Mouse (Mus musculus) midbrain, embryonic 11.5 days (tissue): ENCODE measurements at regions not wholly inside any gene's neighbourhood (a gene's known extent, or its start where the extent isn't known, plus 50 kb on each side); places are given as distances from the start of the nearest gene placed in this dataset.
A peak's percentile ranks its signal among the peaks of the same experiment; 100 is the strongest.

ENCODE experiments used
- ATAC-seq: fragments of 200-750 bp; cut with Nextera tagmentation; 2 replicates; pipeline ENCODE4 v1.8.0; 2017; ENCODE audit warnings: moderate TSS enrichment, moderate library complexity; ENCODE audit not compliant: low FRiP score
- DNase-seq: peaks from one replicate; pipeline ENCODE4 v3.0.0; 2015; ENCODE audit warnings: low spot score; ENCODE audit errors: missing footprints
- H3K27ac ChIP-seq: fragments of 300-500 bp; sonication (generic); 2 replicates; pipeline ENCODE4 v1.5.1; 2014; ENCODE audit warnings: low read depth, low read length
- H3K27me3 ChIP-seq: fragments of 300-500 bp; sonication (generic); 2 replicates; pipeline ENCODE4 v1.6.1; 2014; ENCODE audit warnings: mild to moderate bottlenecking, low read length, moderate library complexity, mixed read lengths; ENCODE audit not compliant: control insufficient read depth, insufficient read depth
- H3K36me3 ChIP-seq: fragments of 300-500 bp; sonication (generic); 2 replicates; pipeline ENCODE4 v1.6.1; 2014; ENCODE audit warnings: mild to moderate bottlenecking, low read length, moderate library complexity, mixed read lengths; ENCODE audit not compliant: control insufficient read depth, insufficient read depth
- H3K4me1 ChIP-seq: fragments of 300-500 bp; sonication (generic); 2 replicates; pipeline ENCODE4 v1.6.1; 2014; ENCODE audit warnings: low read length; ENCODE audit not compliant: control insufficient read depth, insufficient read depth
- H3K4me2 ChIP-seq: fragments of 300-500 bp; sonication (generic); 2 replicates; pipeline ENCODE4 v1.6.1; 2014; ENCODE audit warnings: mild to moderate bottlenecking, moderate library complexity
- H3K4me3 ChIP-seq: fragments of 300-500 bp; sonication (generic); 2 replicates; pipeline ENCODE4 v1.5.1; 2014; ENCODE audit warnings: low read depth, low read length
- H3K9ac ChIP-seq: fragments of 300-500 bp; sonication (generic); 2 replicates; pipeline ENCODE4 v1.6.1; 2014; ENCODE audit warnings: low read length
- H3K9me3 ChIP-seq: fragments of 300-500 bp; sonication (generic); 2 replicates; pipeline ENCODE4 v1.6.1; 2016; ENCODE audit warnings: low read length; ENCODE audit not compliant: control insufficient read depth
- WGBS: fragments of 180-500 bp; shearing (Covaris S2); extraction: QIAGEN DNeasy Blood & Tissue Kit; methylation state at CpG from one replicate; pipeline ENCODE4 v1.1.7; 2014; 5-methylcytosine and 5-hydroxymethylcytosine counted together

DNA sequence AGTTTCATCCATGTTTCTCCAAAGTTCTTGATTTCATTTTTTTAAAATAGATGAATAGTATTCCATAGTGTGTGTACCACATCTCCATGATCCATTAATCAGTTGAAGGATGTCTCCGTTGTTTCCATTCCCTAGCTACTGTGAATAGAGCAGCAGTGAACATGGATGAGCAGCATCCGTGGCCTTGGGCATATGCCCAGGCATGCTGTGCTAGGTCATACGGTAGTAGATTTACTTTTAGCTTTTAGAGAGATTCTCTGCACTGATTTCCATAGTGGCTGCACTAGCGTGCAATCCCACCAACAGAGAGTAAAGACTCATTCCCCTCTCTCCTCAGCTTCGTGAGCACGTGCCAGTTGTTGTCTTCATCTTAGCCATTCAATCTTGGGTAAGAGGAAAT is 263.0 kb upstream of the Slc30a5 start:
- no peaks in the 10 kb centered on the region for H3K9me3 ChIP-seq
- no peaks in the 10 kb centered on the region for H3K4me1 ChIP-seq
- DNase-seq (no peak), ATAC-seq (no peak)
- H3K4me2 ChIP-seq = no peak overlapping the region
- H3K4me3 ChIP-seq = no peak overlapping the region
- H3K9ac ChIP-seq = no peak overlapping the region
- 85% methylated on average over 6 of the region's 6 CpGs for WGBS
- H3K36me3 ChIP-seq = no peaks in the 10 kb centered on the region
- H3K27me3 ChIP-seq = no peaks in the 10 kb centered on the region
- no peak overlapping the region for H3K27ac ChIP-seq

DNA sequence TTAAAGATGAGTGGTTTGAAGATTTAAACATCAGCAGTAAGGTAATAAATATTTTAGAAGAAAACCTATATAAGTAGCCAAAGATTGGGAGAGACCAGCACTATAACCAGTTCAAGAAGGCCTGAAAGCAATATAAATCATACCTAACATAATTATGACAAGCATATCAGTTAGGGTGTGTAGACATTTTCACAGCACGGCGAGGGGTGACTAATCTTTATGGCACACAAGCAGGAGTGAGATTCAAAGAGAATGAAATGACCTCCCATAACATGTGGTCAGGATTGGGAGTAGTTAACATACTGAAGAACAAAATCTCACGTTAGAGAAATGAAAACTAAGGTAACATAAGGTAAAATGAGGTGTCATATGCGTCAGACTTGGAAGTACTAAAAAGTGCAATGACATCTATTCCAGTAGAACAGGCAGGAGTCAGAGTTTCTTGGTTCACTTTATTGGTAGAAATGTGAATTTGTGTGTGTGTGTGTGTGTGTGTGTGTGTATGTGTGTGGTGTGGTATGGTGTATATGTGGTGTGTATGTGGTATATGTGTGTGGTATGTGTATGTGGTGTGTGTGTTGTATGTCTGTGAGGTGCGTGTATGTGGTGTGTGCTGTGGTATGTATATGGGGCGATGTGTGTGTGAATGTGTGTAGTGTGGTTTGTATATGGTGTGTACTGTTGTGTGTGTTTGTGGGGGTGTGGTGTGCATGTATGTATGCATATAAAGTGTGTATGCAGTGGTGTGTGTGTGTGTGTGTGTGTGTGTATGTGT is 262.0 kb upstream of the Slc30a5 start:
- no peak overlapping the region for H3K27ac ChIP-seq
- H3K4me1 ChIP-seq = no peaks in the 10 kb centered on the region
- no peak for DNase-seq
- H3K9me3 ChIP-seq = no peaks in the 10 kb centered on the region
- ATAC-seq = no peak
- WGBS = 93% methylated on average over 6 of the region's 6 CpGs
- H3K9ac ChIP-seq = no peak overlapping the region
- H3K4me3 ChIP-seq = no peak overlapping the region
- no peaks in the 10 kb centered on the region for H3K36me3 ChIP-seq
- no peaks in the 10 kb centered on the region for H3K27me3 ChIP-seq
- H3K4me2 ChIP-seq = no peak overlapping the region

DNA sequence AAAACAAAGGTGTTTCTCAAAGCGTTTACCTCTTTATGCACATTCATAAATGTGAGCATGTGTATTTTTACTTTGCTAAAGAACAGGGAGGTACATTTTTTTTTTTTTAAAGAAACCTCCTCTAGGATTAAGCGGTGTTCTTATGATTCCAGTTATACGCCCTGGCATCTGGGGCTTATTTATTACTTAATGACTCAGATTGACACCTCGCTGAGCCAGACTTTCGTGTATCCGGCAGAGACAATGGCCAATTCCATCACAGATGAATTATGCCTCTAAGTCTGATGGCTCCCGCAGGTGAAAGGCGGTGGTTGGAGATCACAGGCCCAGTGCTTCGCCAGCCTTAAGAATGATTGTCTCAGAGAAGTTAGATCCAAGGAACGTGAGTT is 259.5 kb upstream of the Slc30a5 start:
- no peaks in the 10 kb centered on the region for H3K4me1 ChIP-seq
- no peak overlapping the region for H3K4me2 ChIP-seq
- H3K9me3 ChIP-seq = no peaks in the 10 kb centered on the region
- no peak overlapping the region for H3K4me3 ChIP-seq
- H3K9ac ChIP-seq = no peak overlapping the region
- WGBS = 92% methylated on average over 10 of the region's 10 CpGs
- DNase-seq (no peak), ATAC-seq (no peak)
- no peaks in the 10 kb centered on the region for H3K27me3 ChIP-seq
- no peaks in the 10 kb centered on the region for H3K36me3 ChIP-seq
- no peak overlapping the region for H3K27ac ChIP-seq

DNA sequence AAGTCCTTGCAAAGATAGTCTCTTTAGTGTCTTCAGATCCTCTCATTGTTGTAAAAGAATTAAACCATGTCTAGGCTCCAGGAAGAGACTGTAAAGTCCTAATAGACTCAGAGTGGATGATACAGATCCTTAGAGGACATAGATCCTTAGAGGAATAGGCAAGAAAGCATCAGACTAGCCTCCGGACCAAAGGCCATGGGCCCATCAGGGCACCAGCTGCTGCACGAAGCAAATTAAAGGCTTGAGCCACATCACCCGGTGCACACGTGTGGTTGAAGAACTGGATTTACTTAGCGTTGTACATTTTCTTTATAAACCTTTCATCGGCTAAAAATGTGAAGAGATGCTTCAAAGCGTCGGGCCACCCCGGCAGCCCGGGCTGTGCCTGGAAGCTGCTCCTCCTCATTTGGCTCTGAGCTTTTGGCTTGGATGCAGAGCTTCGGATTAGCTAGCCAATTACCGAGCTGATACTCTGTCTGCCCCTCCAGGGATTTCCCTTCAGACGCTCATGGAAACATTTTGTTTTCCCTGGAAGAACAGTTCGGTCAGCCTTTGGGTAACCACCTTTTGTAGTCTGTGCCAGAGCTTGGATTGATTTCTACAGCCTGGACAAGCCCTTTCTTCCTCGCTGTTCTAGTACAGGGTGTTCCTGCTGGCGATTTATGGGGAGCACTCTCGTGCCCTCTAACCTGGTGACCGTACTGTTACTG is 259.0 kb upstream of the Slc30a5 start:
- Histone ChIP-seq H3K4me3 (no peak overlapping the region), H3K27ac (no peak overlapping the region), H3K9me3 (no peaks in the 10 kb centered on the region), H3K36me3 (no peaks in the 10 kb centered on the region), H3K9ac (no peak overlapping the region), H3K27me3 (no peaks in the 10 kb centered on the region), H3K4me1 (no peaks in the 10 kb centered on the region), H3K4me2 (no peak overlapping the region)
- no peak for ATAC-seq
- 85% methylated on average over 18 of the region's 18 CpGs for WGBS
- no peak for DNase-seq

DNA sequence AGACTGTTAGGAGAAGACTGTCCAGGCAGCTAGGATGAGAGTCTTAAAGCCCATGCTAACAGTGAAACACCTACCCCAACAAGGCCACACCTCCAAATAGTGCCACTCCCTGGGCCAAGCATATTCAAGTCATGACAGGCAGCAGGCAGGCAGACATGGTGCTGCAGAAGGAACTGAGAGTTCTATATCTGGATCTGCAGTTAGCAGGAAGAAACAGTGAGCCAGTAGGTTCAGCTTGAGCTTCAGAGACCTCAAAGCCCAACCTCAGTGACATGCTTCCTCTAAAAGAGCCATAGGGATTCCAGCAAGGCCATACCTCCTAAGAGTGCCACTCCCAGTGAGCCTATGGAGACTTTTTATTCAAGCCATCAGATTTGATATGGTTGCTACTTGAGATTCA is 252.0 kb upstream of the Slc30a5 start:
- DNase-seq (no peak), ATAC-seq (no peak)
- Histone ChIP-seq H3K4me3 (no peak overlapping the region), H3K4me2 (no peak overlapping the region), H3K9me3 (no peaks in the 10 kb centered on the region), H3K27me3 (no peaks in the 10 kb centered on the region), H3K27ac (no peak overlapping the region), H3K36me3 (no peaks in the 10 kb centered on the region), H3K9ac (no peak overlapping the region), H3K4me1 (no peaks in the 10 kb centered on the region)

DNA sequence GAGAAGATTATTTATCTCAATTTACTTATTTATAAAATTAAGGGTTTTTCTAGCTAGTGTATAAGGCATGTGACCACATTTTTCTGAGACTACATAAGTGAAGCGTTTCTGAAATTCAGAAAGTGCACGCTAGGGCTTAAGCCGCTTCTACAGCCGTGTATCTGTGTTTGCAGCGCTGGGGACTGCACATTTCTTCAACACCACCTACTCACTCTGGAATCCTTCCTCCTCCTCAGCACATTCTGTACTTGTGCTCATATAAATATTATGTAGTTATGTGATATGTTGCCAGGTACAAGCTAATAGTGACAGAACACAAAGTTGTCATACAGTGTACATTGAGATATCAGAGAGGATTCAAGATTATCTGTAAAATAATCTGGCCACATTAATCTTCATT is 251.0 kb upstream of the Slc30a5 start:
- H3K9me3 ChIP-seq = no peaks in the 10 kb centered on the region

DNA sequence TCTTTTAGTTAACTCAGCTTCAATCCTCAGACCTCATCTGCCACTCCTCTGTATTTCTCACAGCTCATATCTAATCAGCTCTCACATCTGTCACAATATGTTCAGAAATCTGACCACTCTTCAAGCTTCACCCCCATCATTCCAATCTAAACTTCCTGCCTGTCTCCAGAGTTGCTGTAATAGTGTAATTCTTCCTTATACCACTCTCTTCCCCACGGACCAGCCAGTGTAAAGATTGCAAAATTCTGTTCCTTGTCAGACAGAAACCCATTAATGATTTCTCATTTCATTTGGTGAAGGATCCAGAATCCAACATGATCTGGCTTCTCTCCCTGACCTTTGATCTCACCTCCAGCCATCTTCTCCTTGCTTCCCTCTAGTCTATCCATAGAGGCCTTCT is 250.2 kb upstream of the Slc30a5 start:
- Histone ChIP-seq H3K4me1 (no peaks in the 10 kb centered on the region), H3K4me3 (no peak overlapping the region), H3K4me2 (no peak overlapping the region), H3K9ac (no peak overlapping the region), H3K27ac (no peak overlapping the region), H3K27me3 (no peaks in the 10 kb centered on the region), H3K9me3 (no peaks in the 10 kb centered on the region), H3K36me3 (no peaks in the 10 kb centered on the region)
- ATAC-seq (no peak), DNase-seq (no peak)
- WGBS = 73% methylated on average over 1 of the region's 1 CpGs

More for the DNA sequence above, 251.0 kb upstream of the Slc30a5 start:
- DNase-seq (no peak), ATAC-seq (no peak)
- Histone ChIP-seq H3K9ac (no peak overlapping the region), H3K4me3 (no peak overlapping the region), H3K27ac (no peak overlapping the region), H3K4me2 (no peak overlapping the region), H3K36me3 (no peaks in the 10 kb centered on the region), H3K27me3 (no peaks in the 10 kb centered on the region), H3K4me1 (no peaks in the 10 kb centered on the region)
- WGBS = 91% methylated on average over 5 of the region's 5 CpGs

DNA sequence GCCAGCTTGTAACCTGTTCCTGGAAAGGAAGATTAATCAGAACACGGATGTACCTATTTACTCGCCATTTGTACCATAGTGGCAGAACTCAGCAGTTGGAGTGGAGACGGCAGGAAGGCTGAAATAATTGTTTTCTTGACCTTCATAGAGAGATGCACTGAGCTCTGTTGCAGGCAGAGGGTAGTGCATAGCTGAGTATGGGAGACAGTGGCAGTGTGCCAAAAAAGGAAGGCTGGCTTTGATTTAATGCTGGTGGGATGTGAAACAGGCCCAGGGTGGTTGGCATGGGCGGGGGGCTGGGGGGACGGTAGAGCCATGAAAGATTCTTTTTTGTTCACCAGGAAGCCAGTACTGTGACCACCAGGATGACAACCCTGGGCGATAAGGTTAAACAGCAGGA is 235.3 kb upstream of the Slc30a5 start:
- Histone ChIP-seq H3K9ac (no peak overlapping the region), H3K27ac (no peak overlapping the region), H3K4me1 (no peaks in the 10 kb centered on the region), H3K9me3 (no peaks in the 10 kb centered on the region), H3K4me3 (no peak overlapping the region), H3K4me2 (no peak overlapping the region), H3K27me3 (no peaks in the 10 kb centered on the region), H3K36me3 (no peaks in the 10 kb centered on the region)
- ATAC-seq (no peak), DNase-seq (no peak)
- 79% methylated on average over 6 of the region's 6 CpGs for WGBS

DNA sequence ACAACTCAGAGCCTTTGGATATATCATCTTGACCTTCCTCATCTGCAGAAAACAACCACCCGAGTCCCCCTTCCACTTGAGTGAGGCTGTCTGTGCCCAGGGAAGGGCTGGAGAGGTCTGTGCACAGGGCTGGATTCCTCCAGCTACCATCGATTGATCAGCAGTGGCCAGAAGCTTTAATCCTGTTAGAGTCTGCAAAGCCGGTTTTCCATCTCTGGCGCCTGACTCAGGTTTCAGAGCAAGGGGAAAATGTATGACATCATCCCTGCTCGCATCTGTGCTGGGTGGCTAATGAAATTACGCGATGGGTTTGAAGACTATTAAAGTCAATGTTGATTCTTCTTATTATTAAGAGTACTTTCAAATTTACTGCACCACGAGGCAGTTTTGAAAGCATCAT is 229.4 kb upstream of the Slc30a5 start:
- peak; percentile 82 for ATAC-seq
- no peak overlapping the region for H3K27ac ChIP-seq
- H3K9ac ChIP-seq = no peak overlapping the region
- H3K9me3 ChIP-seq = no peaks in the 10 kb centered on the region
- no peak overlapping the region for H3K4me3 ChIP-seq
- no peak for DNase-seq
- H3K27me3 ChIP-seq = no peaks in the 10 kb centered on the region
- H3K4me1 ChIP-seq = no peaks in the 10 kb centered on the region
- 38% methylated on average over 8 of the region's 8 CpGs for WGBS
- no peak overlapping the region for H3K4me2 ChIP-seq
- H3K36me3 ChIP-seq = no peaks in the 10 kb centered on the region
